Mouse (Mus musculus): ENCODE results near the gene Gm10719.
"Not testable (repeated sequence)": the region's sequence is repeated elsewhere in the genome, so short reads cannot be mapped to it uniquely, and the experiment has no call there.

GRCm38 (mm10) chr9:3030677-3031318, 13.6 kb downstream of the Gm10719 start:
- not testable (repeated sequence) for TF ChIP-seq USF1 (IDR thresholded peaks at IDR 0.05; ENCODE audit: low read depth); POLR2A (IDR thresholded peaks at IDR 0.05; ENCODE audit: insufficient read length, low read depth); MYOD1 (IDR thresholded peaks at IDR 0.05; ENCODE audit: control insufficient read depth in 1 of 3, insufficient read length in 2 of 3, low read depth in 2 of 3); CEBPB (IDR thresholded peaks at IDR 0.05; ENCODE audit: insufficient read depth, poor library complexity, severe bottlenecking); TCF3 (IDR thresholded peaks at IDR 0.05; ENCODE audit: insufficient read length, low read depth)

All from myocyte (in vitro differentiated cells).